In the genomic region with DNA sequence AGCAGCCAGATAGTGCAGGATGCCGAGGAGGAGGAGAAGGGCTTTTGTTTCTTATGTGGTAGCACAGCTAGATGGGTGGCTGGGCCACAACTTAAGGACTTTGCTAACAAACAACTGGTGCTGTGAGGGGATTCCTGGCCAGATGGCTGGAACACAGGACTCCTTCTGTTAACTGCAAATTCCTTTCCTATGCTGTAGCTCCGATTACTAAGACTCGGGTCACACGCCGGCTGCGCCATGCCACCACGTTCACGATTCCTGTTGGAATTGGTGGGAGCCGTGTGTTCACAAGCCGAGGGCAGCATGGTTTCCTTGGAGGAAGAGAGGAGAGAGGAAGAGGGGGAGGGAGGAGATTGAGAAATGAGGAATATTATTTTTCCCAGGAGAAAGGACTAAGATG, we compare ENCODE assay signal across 10 mouse cellular contexts.
DNase-seq lines count a peak whose midpoint lies in the region; TF ChIP-seq lines count a peak whose summit lies in the region.
"Had no signal": no experiment of that assay in that cellular context is flagged by ENCODE, and none has a peak within 500 bp of the region (broad histone marks: within the 10 kb centered on the region; RNA-seq: fewer than 3 reads in every experiment).

No protein-coding gene starts in this region.

- no peak for TF ChIP-seq POLR2A in small intestine, adult 2 months (IDR thresholded peaks at IDR 0.05; ENCODE audit: low read depth, low read length)

- peaks cover 5% of the 10 kb centered on the region for H3K4me1 ChIP-seq in heart, embryonic 10.5 days
- no peaks in the 10 kb centered on the region for H3K4me1 ChIP-seq in small intestine, adult 2 months (ENCODE audit: control insufficient read depth, insufficient read depth, insufficient read length, low read length)

- WGBS in heart, embryonic 10.5 days: 67% methylated on average over 10 of the region's 10 CpGs
- WGBS in small intestine, adult 2 months: 79% methylated on average over 10 of the region's 10 CpGs

- no peak for TF ChIP-seq CTCF in gastrocnemius, adult 2 months (IDR thresholded peaks at IDR 0.05)
- TF ChIP-seq CTCF in small intestine, adult 2 months (IDR thresholded peaks at IDR 0.05; ENCODE audit: extremely low read depth, insufficient read length, insufficient replicate concordance, low read depth, low read length): no peak

- H3K27me3 ChIP-seq in heart, embryonic 10.5 days (ENCODE audit: insufficient read depth, poor library complexity, severe bottlenecking): no peaks in the 10 kb centered on the region
- H3K27me3 ChIP-seq in small intestine, adult 2 months (ENCODE audit: control insufficient read depth, insufficient read depth, low read length): no peaks in the 10 kb centered on the region

- no peaks in the 10 kb centered on the region for H3K9me3 ChIP-seq in heart, embryonic 10.5 days

- intact Hi-C loops in gastrocnemius, adult 2 months (cut with DNase I): no loop called here

- H3K4me3 ChIP-seq in gastrocnemius, adult 2 months: no peak overlapping the region
- no peak overlapping the region for H3K4me3 ChIP-seq in heart, embryonic 10.5 days
- no peak overlapping the region for H3K4me3 ChIP-seq in small intestine, adult 2 months (ENCODE audit: low read depth, low read length)

- no peaks in the 10 kb centered on the region for H3K36me3 ChIP-seq in heart, embryonic 10.5 days
- no peaks in the 10 kb centered on the region for H3K36me3 ChIP-seq in small intestine, adult 2 months (ENCODE audit: control insufficient read depth, insufficient read depth, low read length)

- peak overlapping the region; percentile 72 for H3K27ac ChIP-seq in gastrocnemius, adult 2 months
- peak overlapping the region; percentile 36; the same call in 1 of the 2 replicates for H3K27ac ChIP-seq in heart, embryonic 10.5 days
- H3K27ac ChIP-seq in small intestine, adult 2 months (ENCODE audit: insufficient read depth, low read depth, low read length): peak overlapping the region; percentile 39; the same call in 1 of the 2 replicates

- peak; percentile 52 for DNase-seq in gastrocnemius, adult 2 months
- DNase-seq in gastrocnemius, adult 18-20 months (ENCODE audit: low spot score): no peak
- peak; percentile 55 to 57 for DNase-seq in right cerebral cortex, postnatal 10 days (ENCODE audit: low spot score in 2 of 2)
- no peak for DNase-seq in right cerebral cortex, adult 18-20 months
- DNase-seq in heart, embryonic 10.5 days (ENCODE audit: low spot score): no peak
- no peak for DNase-seq in left cerebral cortex, adult 8-10 months (ENCODE audit: low spot score in 2 of 2)
- DNase-seq in thymus, postnatal 14 days: no peak
- DNase-seq: kidney, adult 2 months; thymus, adult 18-20 months had no signal

Comparison
In these comparisons a context has a peak if more than half of its experiments do, and no peak if none do; other contexts are left out.
1. DNase-seq: peak in gastrocnemius, adult 2 months (single experiment) and right cerebral cortex, postnatal 10 days (2 of 2); none in gastrocnemius, adult 18-20 months (single experiment), right cerebral cortex, adult 18-20 months (single experiment), heart, embryonic 10.5 days (single experiment), left cerebral cortex, adult 8-10 months (0 of 2) and thymus, postnatal 14 days (single experiment).
2. Peak in every context shown above with its lines, with median percentiles within 50 percentile points of each other: H3K27ac ChIP-seq.